Mouse (Mus musculus) myocyte (in vitro differentiated cells): ENCODE results near the gene Itpkc. TPM values are rescaled to one million over a fixed set of nuclear protein-coding genes. Genes with fewer than 3 reads are reported as not detected.

ENCODE experiments used
- H3K27me3 ChIP-seq: one replicate; pipeline ENCODE4 v1.6.1; 2011; ENCODE audit not compliant: control insufficient read depth, insufficient read depth, insufficient read length
- H3K36me3 ChIP-seq: one replicate; pipeline ENCODE4 v1.6.1; 2011; ENCODE audit not compliant: control insufficient read depth, insufficient read depth
- H3K4me2 ChIP-seq: one replicate; pipeline ENCODE4 v1.6.1; 2011; ENCODE audit warnings: low read depth, control low read depth
- H3K4me3 ChIP-seq: one replicate; pipeline ENCODE4 v1.5.1; 2011; ENCODE audit warnings: mild to moderate bottlenecking, control low read depth, moderate library complexity
- H3K79me2 ChIP-seq: one replicate; pipeline ENCODE4 v1.6.1; 2011; ENCODE audit not compliant: control insufficient read depth, insufficient read depth
- H3ac ChIP-seq: one replicate; pipeline ENCODE4 v1.6.1; 2011; ENCODE audit not compliant: control insufficient read depth, insufficient read length
- CEBPB ChIP-seq: IDR thresholded peaks from 2 replicates; pipeline ENCODE4 v1.6.1; 2011; ENCODE audit warnings: mild to moderate bottlenecking, moderate library complexity; ENCODE audit not compliant: poor library complexity, insufficient read depth, severe bottlenecking
- E2F4 ChIP-seq: IDR thresholded peaks from one replicate; pipeline ENCODE4 v1.6.1; 2011; ENCODE audit warnings: mild to moderate bottlenecking, control low read depth, moderate library complexity; ENCODE audit not compliant: insufficient read depth
- MAX ChIP-seq: IDR thresholded peaks from one replicate; pipeline ENCODE4 v1.6.1; 2011; ENCODE audit warnings: low read depth, mild to moderate bottlenecking, control low read depth
- MYOD1 ChIP-seq, 3 experiments: IDR thresholded peaks; one replicate each; pipeline ENCODE4 v1.6.1; 2011; ENCODE audit warnings: control low read depth in 2 of 3, low read depth in 2 of 3, mild to moderate bottlenecking in 2 of 3, moderate library complexity in 1 of 3; ENCODE audit not compliant: insufficient read length in 2 of 3, control insufficient read depth in 1 of 3
- MYOG ChIP-seq, 3 experiments: IDR thresholded peaks; one replicate each; pipeline ENCODE4 v1.6.1; 2011; ENCODE audit warnings: control low read depth in 2 of 3, low read depth in 2 of 3, mild to moderate bottlenecking in 2 of 3; ENCODE audit not compliant: insufficient read length in 2 of 3, control insufficient read depth in 1 of 3, insufficient read depth in 1 of 3
- POLR2A ChIP-seq: IDR thresholded peaks from one replicate; pipeline ENCODE4 v1.6.1; 2011; ENCODE audit warnings: low read depth, mild to moderate bottlenecking, control low read depth, moderate library complexity; ENCODE audit not compliant: insufficient read length
- POLR2AphosphoS2 ChIP-seq: IDR thresholded peaks from one replicate; pipeline ENCODE4 v1.6.1; 2011; ENCODE audit warnings: low read depth, control low read depth; ENCODE audit not compliant: insufficient read length
- REST ChIP-seq: IDR thresholded peaks from one replicate; pipeline ENCODE4 v1.6.1; 2011; ENCODE audit warnings: mild to moderate bottlenecking, control low read depth, moderate library complexity; ENCODE audit not compliant: insufficient read depth, insufficient read length
- SRF ChIP-seq: IDR thresholded peaks from one replicate; pipeline ENCODE4 v1.6.1; 2011; ENCODE audit warnings: low read depth; ENCODE audit not compliant: control insufficient read depth, insufficient read length
- TCF12 ChIP-seq: IDR thresholded peaks from one replicate; pipeline ENCODE4 v1.6.1; 2011; ENCODE audit warnings: mild to moderate bottlenecking, control low read depth; ENCODE audit not compliant: poor library complexity, insufficient read depth, severe bottlenecking
- TCF3 ChIP-seq: IDR thresholded peaks from one replicate; pipeline ENCODE4 v1.6.1; 2011; ENCODE audit warnings: low read depth, control low read depth; ENCODE audit not compliant: insufficient read length
- USF1 ChIP-seq: IDR thresholded peaks from one replicate; pipeline ENCODE4 v1.6.1; 2011; ENCODE audit warnings: low read depth, mild to moderate bottlenecking, control low read depth, moderate library complexity
- polyA plus RNA-seq: library from polyadenylated mRNA; unstranded; fragments of >200 nt; fragmentation: generic; extraction: Trizol; gene quantifications from one replicate; pipeline ENCODE4 v1.2.1, GENCODE M21; 2012; ENCODE audit warnings: missing spikeins

Itpkc gene
- polyA plus RNA-seq, 1 experiment: 7.1 TPM

DNA sequence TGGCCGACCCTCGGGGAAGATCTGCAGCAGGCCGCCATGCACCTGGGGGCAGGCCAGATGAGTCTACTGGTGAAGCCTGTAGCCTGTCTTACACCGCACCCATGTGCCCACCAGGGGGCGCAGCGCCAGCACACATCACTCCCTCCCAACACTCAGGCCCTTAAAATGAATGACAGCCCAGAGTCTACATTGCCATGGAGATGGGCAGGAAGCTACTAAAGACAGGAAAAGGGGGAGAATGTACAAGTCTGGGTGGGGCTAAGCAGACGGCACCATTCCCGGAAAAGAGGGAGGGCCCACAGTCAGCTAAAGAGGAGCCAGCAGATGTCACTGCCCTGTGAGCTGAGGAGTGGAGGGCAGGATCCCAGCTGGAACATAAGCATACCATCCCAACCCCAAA is 68.6 kb downstream of the Itpkc start:
- H3K79me2 ChIP-seq: no peaks in the 10 kb centered on the region
- peak overlapping the region; percentile 13 for H3K4me2 ChIP-seq

GRCm38 (mm10) chr7:27159256-27159655 is 69.2 kb downstream of the Itpkc start:
- no peaks in the 10 kb centered on the region for H3K27me3 ChIP-seq
- H3K79me2 ChIP-seq: no peaks in the 10 kb centered on the region
- no peaks in the 10 kb centered on the region for H3K36me3 ChIP-seq
- TF ChIP-seq REST: no peak
- no peak overlapping the region for H3K4me3 ChIP-seq
- H3ac ChIP-seq: no peak overlapping the region
- no peak overlapping the region for H3K4me2 ChIP-seq

More for the DNA sequence above, 68.6 kb downstream of the Itpkc start:
- H3K27me3 ChIP-seq: no peaks in the 10 kb centered on the region
- TF ChIP-seq USF1 (no peak), MYOG (IDR thresholded peaks at IDR 0.05; ENCODE audit: control insufficient read depth in 1 of 3, insufficient read depth in 1 of 3, insufficient read length in 2 of 3, low read depth in 2 of 3) (no peak), E2F4 (no peak), MYOD1 (IDR thresholded peaks at IDR 0.05; ENCODE audit: control insufficient read depth in 1 of 3, insufficient read length in 2 of 3, low read depth in 2 of 3) (no peak)
- H3K36me3 ChIP-seq: no peaks in the 10 kb centered on the region
- no peak overlapping the region for H3ac ChIP-seq
- H3K4me3 ChIP-seq: no peak overlapping the region

- Histone ChIP-seq H3K4me2 (no peak overlapping the region), H3ac (no peak overlapping the region), H3K27me3 (no peaks in the 10 kb centered on the region), H3K79me2 (no peaks in the 10 kb centered on the region), H3K36me3 (no peaks in the 10 kb centered on the region), H3K4me3 (no peak overlapping the region)
- TF ChIP-seq TCF12: no peak
- no peak for TF ChIP-seq REST
- no peak for TF ChIP-seq MAX
- TF ChIP-seq POLR2A: no peak
- TF ChIP-seq E2F4: no peak
- TF ChIP-seq CEBPB: no peak
- TF ChIP-seq USF1: no peak
- no peak for TF ChIP-seq SRF
- no peak for TF ChIP-seq TCF3
- TF ChIP-seq POLR2AphosphoS2: no peak
Measured at GRCm38 (mm10) chr7:27158171-27158570, 70.3 kb downstream of the Itpkc start.

Other genes with a start within 250 kb of the Itpkc start
- not detected for gene Cyp2a12, start 199.6 kb downstream of the Itpkc start, polyA plus RNA-seq
- gene Cyp2f2, start 108.8 kb downstream of the Itpkc start, polyA plus RNA-seq: 0.06 TPM
- 0.02 TPM for gene Cyp2t4, start 74.9 kb downstream of the Itpkc start, polyA plus RNA-seq
- 61.4 TPM for gene Egln2, start 61.9 kb downstream of the Itpkc start, polyA plus RNA-seq
- 56.3 TPM for gene Rab4b, start 49.8 kb downstream of the Itpkc start, polyA plus RNA-seq
- gene Gm21983, start 47.6 kb downstream of the Itpkc start, polyA plus RNA-seq: not detected
- gene Mia, start 47.5 kb downstream of the Itpkc start, polyA plus RNA-seq: 0.13 TPM
- gene BC024978, start 32.9 kb downstream of the Itpkc start, polyA plus RNA-seq: 5.2 TPM
- 166 TPM for gene Snrpa, start 32.4 kb downstream of the Itpkc start, polyA plus RNA-seq
- 19.1 TPM for gene Coq8b, start 4.4 kb upstream of the Itpkc start, polyA plus RNA-seq
- 28.8 TPM for gene Numbl, start 29.8 kb upstream of the Itpkc start, polyA plus RNA-seq
- 32.5 TPM for gene Ltbp4, start 109.0 kb upstream of the Itpkc start, polyA plus RNA-seq
- gene Shkbp1, start 127.4 kb upstream of the Itpkc start, polyA plus RNA-seq: 18.4 TPM
- gene Gm20479, start 128.8 kb upstream of the Itpkc start, polyA plus RNA-seq: 0.11 TPM
- 0.17 TPM for gene Sptbn4, start 219.0 kb upstream of the Itpkc start, polyA plus RNA-seq
- 58.4 TPM for gene Blvrb, start 219.3 kb upstream of the Itpkc start, polyA plus RNA-seq
- gene Sertad3, start 245.1 kb upstream of the Itpkc start, polyA plus RNA-seq: 15.5 TPM